Mouse (Mus musculus): ENCODE measurements at regions not wholly inside any gene's neighbourhood (a gene's known extent, or its start where the extent isn't known, plus 50 kb on each side); places are given as distances from the start of the nearest gene placed in this dataset.

- no peak for TF ChIP-seq MXI1 (IDR thresholded peaks at IDR 0.05; ENCODE audit: low read depth, low read length)
Observed at GRCm38 (mm10) chr10:99534237-99534636, 225.2 kb downstream of the Csl start (continued).

GRCm38 (mm10) chr10:99538639-99539038, 220.8 kb downstream of the Csl start:
- Histone ChIP-seq H3K27ac (ENCODE audit: control insufficient read depth, low read depth, low read length) (no peak overlapping the region), H3K9ac (ENCODE audit: control insufficient read depth, low read depth, low read length, poor library complexity, severe bottlenecking) (no peak overlapping the region), H3K27me3 (ENCODE audit: control insufficient read depth in 1 of 2, insufficient read depth in 2 of 2, low read length in 2 of 2) (peaks cover 0 to 2% of the 10 kb centered on the region in 2 experiments; a peak in 1 of 4 replicates), H3K36me3 (ENCODE audit: control insufficient read depth in 1 of 2, insufficient read depth in 2 of 2, low read length in 2 of 2) (no peaks in the 10 kb centered on the region), H3K4me3 (ENCODE audit: control insufficient read depth in 1 of 2, insufficient read depth in 1 of 2, low read depth in 2 of 2, low read length in 2 of 2) (no peak overlapping the region), H3K9me3 (replicated peaks; ENCODE audit: insufficient read depth, low read length) (no peaks in the 10 kb centered on the region), H3K4me1 (ENCODE audit: control insufficient read depth in 1 of 2, insufficient read depth in 2 of 2, low read length in 2 of 2) (no peaks in the 10 kb centered on the region), H3K79me2 (ENCODE audit: control insufficient read depth, insufficient read depth, low read length, poor library complexity) (no peaks in the 10 kb centered on the region)
- DNase-seq (ENCODE audit: low read depth, low spot score): no peak
- TF ChIP-seq ZC3H11A (IDR thresholded peaks at IDR 0.05; ENCODE audit: low read depth, low read length): no peak
- no peak for TF ChIP-seq CHD2 (IDR thresholded peaks at IDR 0.05; ENCODE audit: low read length)
- TF ChIP-seq NELFE (IDR thresholded peaks at IDR 0.05; ENCODE audit: low read depth, low read length): no peak
- no peak for TF ChIP-seq NRF1 (IDR thresholded peaks at IDR 0.05; ENCODE audit: insufficient read depth, low read depth, low read length, poor library complexity, severe bottlenecking)
- no peak for TF ChIP-seq TBP (IDR thresholded peaks at IDR 0.05; ENCODE audit: low read depth, low read length)
- TF ChIP-seq USF1 (IDR thresholded peaks at IDR 0.05; ENCODE audit: low read depth, low read length): no peak
- no peak for TF ChIP-seq POLR2AphosphoS2 (IDR thresholded peaks at IDR 0.05; ENCODE audit: low read length)
- no peak for TF ChIP-seq SMC3 (IDR thresholded peaks at IDR 0.05; ENCODE audit: low read depth, low read length)
- no peak for TF ChIP-seq ELF1 (IDR thresholded peaks at IDR 0.05; ENCODE audit: low read depth, low read length)
- no peak for TF ChIP-seq E2F4 (IDR thresholded peaks at IDR 0.05; ENCODE audit: borderline replicate concordance, low read depth, low read length)
- no peak for TF ChIP-seq MXI1 (IDR thresholded peaks at IDR 0.05; ENCODE audit: low read depth, low read length)
- TF ChIP-seq MEF2A (IDR thresholded peaks at IDR 0.05; ENCODE audit: extremely low read depth, insufficient replicate concordance, low read depth, low read length, poor library complexity, severe bottlenecking): no peak
- TF ChIP-seq POLR2A (IDR thresholded peaks at IDR 0.05; ENCODE audit: control insufficient read depth in 1 of 2, insufficient read depth in 1 of 2, low read depth in 1 of 2, low read length in 2 of 2, poor library complexity in 1 of 2): no peak
- no peak for TF ChIP-seq CHD1 (IDR thresholded peaks at IDR 0.05; ENCODE audit: low read depth, low read length)

- Histone ChIP-seq H3K4me3 (ENCODE audit: control insufficient read depth in 1 of 2, insufficient read depth in 1 of 2, low read depth in 2 of 2, low read length in 2 of 2) (no peak overlapping the region), H3K27me3 (ENCODE audit: control insufficient read depth in 1 of 2, insufficient read depth in 2 of 2, low read length in 2 of 2) (no peaks in the 10 kb centered on the region; a peak in 1 of 4 replicates), H3K36me3 (ENCODE audit: control insufficient read depth in 1 of 2, insufficient read depth in 2 of 2, low read length in 2 of 2) (no peaks in the 10 kb centered on the region), H3K9ac (ENCODE audit: control insufficient read depth, low read depth, low read length, poor library complexity, severe bottlenecking) (no peak overlapping the region), H3K27ac (ENCODE audit: control insufficient read depth, low read depth, low read length) (no peak overlapping the region), H3K9me3 (replicated peaks; ENCODE audit: insufficient read depth, low read length) (no peaks in the 10 kb centered on the region), H3K4me1 (ENCODE audit: control insufficient read depth in 1 of 2, insufficient read depth in 2 of 2, low read length in 2 of 2) (no peaks in the 10 kb centered on the region), H3K79me2 (ENCODE audit: control insufficient read depth, insufficient read depth, low read length, poor library complexity) (no peaks in the 10 kb centered on the region)
- DNase-seq (ENCODE audit: low read depth, low spot score): no peak
- TF ChIP-seq JUND (IDR thresholded peaks at IDR 0.05; ENCODE audit: low read depth, low read length) (no peak), NELFE (IDR thresholded peaks at IDR 0.05; ENCODE audit: low read depth, low read length) (no peak), USF1 (IDR thresholded peaks at IDR 0.05; ENCODE audit: low read depth, low read length) (no peak)
Observed at GRCm38 (mm10) chr10:99552373-99552772, 207.1 kb downstream of the Csl start.

All from MEL (cell line).